Mouse (Mus musculus): ENCODE measurements around the gene Ralgds.

GRCm38 (mm10) chr2:28569903-28570302, 57.0 kb downstream of the Ralgds start:
- TF ChIP-seq MAX (IDR thresholded peaks at IDR 0.05; ENCODE audit: low read depth) = no peak
- TF ChIP-seq POLR2A (IDR thresholded peaks at IDR 0.05; ENCODE audit: insufficient read length, low read depth) = no peak
- no peak for TF ChIP-seq USF1 (IDR thresholded peaks at IDR 0.05; ENCODE audit: low read depth)
- TF ChIP-seq TCF12 (IDR thresholded peaks at IDR 0.05; ENCODE audit: insufficient read depth, poor library complexity, severe bottlenecking) = no peak
- no peak for TF ChIP-seq CEBPB (IDR thresholded peaks at IDR 0.05; ENCODE audit: insufficient read depth, poor library complexity, severe bottlenecking)
- TF ChIP-seq POLR2AphosphoS2 (IDR thresholded peaks at IDR 0.05; ENCODE audit: insufficient read length, low read depth) = no peak
- TF ChIP-seq SRF (IDR thresholded peaks at IDR 0.05; ENCODE audit: control insufficient read depth, insufficient read length, low read depth) = no peak
- no peak for TF ChIP-seq MYOD1 (IDR thresholded peaks at IDR 0.05; ENCODE audit: control insufficient read depth in 1 of 3, insufficient read length in 2 of 3, low read depth in 2 of 3)

Data from myocyte (in vitro differentiated cells).